Mouse (Mus musculus) natural killer cell, adult 2 months (primary cell): ENCODE measurements around the gene Elovl5.

Experiments used
- DNase-seq, 2 experiments: peaks; one replicate each; pipeline ENCODE4 v3.0.0; 2022; ENCODE audit warnings: low spot score in 2 of 2

Elovl5 gene

DNA sequence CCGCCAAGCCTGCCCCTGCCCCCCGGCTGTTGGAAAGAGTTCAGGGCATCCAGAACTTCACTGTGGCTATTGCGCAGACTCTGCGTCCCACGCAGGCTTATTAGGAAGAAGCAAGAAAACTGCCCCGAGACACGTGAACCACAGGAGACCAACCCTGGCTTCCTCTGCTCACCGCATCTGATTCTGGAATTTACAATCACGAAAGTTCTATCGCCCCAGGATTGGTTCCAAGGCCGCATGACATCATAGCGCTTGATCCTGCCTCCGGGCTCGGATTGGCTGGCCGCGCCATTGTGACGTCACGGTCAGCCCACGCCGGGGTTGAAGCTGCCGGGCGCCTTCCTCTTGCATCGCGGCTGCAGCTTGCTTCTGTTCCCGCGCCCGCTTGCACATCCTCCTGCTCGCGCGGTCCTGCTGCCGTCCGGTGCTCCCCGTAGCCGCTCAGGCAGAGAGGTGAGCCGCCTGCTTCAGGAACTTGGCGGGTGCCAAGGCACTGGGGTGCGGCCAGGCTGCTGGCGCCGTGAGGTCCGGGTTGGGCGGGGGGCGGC is at the start of gene Elovl5:
Elovl5 (plus strand) TSS at position 291 of the 548 bp plus-strand sequence.
- peak; percentile 97 to 98 for DNase-seq

DNA sequence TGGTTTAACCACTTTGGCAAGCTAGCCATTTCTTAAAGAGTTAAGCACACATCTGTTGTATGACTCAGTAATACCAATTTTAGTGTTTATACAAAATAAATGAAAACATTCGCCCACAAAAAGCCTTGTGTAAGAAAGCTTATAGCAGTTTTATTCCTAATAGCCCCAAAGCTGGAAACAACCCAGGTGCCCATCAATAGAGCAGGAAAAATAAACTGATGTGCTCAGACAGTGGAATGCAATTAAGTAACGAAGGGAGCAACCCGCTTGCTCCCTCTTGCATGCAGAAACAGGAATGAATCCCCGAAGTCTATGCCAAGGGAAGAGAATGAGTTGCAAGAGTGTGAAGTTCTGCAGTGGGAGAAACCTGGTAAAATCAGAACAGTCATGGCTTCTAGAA is 25.7 kb upstream of the Elovl5 start:
- DNase-seq, result no peak

DNA sequence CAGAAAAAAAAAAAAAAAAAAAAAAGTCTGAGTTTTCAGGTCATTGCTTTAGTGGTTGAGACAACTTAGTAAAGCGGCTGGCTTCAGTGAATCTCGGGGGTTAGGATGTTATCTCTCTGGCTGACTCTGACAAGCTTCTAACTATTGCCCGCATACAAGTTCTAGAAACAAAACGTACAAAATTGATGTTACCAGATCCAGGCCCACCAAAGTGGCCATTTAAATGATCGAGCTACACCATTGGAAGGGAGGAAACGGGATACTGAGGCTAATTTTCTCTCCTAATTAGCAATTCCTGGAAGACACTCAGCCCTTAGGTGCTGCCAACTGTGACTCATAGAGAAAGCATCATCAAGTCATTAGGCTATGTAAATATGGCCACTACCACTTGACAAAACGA is 18.6 kb upstream of the Elovl5 start:
- DNase-seq, result no peak

DNA sequence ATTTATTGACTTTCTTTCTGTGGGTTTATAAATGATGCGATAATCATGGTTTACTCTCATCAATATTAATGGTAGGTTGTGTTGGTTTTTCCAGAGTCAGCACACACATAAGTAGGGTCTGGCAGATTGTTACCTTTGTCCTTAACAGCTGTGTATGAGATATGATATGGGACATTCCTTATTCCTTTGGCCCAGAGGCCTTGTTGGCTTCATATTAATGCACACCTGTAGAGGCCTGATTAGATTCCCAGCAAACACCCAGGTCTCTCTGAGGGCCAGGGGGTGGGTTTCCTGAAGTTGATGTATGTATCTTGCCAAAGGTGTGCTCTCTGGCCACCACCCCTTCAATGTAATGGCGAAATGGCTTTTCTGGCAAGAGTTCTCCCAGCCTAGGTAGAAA is 13.0 kb upstream of the Elovl5 start:
- no peak for DNase-seq

DNA sequence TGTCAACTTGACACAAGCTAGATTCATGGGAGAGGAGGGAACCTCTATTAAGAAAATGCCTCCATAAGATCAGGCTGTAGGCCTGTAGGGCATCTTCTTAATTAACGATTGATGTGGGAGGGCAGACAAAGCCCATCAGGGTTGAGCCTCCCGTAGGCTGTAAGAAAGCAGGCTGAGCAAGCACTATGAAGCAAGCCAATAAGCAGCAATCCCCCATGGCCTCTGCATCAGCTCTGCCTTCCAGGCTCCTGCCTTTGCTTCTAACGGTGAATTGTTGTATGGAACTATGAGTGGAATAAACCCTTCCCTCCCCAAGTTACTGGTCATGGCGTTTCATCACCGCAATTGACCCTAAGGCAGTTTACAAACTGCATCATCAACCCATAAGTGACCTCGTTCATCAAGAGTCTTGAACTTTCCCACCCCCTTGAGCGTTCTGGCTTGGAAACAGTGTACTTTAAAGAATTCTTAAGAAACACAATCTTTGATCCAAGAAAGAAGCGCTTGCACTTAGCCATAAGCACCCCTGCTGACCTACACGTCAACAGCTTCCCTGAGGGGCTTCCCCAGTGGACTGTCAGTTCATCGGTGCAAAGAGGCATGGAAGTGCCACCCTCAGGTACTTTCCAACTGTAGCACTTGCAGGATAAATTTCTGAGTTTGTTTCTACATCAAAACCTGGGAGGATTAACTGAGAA is 7.4 kb upstream of the Elovl5 start:
- DNase-seq, result peak; percentile 60 to 61

DNA sequence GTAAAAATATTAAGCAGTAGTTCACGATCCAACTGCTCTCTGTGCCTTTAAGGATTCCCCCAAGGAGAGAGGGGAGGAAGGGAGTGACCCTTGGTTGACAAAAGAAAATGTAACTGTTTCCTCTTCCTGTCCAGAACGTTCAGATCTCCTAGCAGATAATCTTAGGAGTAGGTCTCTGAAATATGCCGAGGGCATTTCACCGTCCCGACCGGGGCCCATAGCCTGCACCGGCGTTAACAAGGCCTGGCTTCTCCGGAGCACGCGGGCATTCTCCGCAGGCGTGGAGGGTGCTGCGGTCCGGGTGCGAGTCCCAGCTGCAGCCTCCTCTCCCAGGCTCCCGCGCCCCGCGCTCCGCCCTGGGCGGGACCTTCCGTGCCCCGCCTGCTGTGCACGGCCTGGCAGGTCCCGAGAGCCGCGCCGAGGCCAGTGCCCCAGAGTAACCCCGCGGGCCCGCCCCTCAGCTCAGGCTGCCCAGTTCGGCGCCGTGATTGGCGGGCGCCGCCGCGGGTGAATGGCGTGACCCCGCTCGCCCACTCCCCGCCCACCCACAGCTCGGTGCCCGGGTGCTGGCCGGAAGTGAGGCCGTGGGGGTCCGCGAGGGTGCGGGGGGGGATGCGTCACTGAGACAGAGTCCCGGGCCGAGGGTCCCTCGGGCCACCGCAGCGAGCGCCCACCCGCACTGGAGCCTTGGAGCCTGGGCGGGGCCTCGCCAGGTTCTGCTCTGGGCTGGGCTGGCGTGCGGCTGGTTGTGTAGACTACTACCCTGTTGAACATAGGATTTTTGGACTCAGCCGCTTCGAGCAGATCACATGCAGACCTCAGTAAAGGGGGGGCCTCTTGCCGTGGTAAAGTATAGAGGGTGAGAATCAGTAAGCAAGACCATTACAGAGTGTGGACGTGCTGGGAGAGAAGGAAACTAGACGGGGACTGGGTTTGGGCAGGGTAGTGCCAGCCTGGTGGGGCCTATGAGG is 6.6 kb upstream of the Elovl5 start:
- peak; percentile 89 for DNase-seq

DNA sequence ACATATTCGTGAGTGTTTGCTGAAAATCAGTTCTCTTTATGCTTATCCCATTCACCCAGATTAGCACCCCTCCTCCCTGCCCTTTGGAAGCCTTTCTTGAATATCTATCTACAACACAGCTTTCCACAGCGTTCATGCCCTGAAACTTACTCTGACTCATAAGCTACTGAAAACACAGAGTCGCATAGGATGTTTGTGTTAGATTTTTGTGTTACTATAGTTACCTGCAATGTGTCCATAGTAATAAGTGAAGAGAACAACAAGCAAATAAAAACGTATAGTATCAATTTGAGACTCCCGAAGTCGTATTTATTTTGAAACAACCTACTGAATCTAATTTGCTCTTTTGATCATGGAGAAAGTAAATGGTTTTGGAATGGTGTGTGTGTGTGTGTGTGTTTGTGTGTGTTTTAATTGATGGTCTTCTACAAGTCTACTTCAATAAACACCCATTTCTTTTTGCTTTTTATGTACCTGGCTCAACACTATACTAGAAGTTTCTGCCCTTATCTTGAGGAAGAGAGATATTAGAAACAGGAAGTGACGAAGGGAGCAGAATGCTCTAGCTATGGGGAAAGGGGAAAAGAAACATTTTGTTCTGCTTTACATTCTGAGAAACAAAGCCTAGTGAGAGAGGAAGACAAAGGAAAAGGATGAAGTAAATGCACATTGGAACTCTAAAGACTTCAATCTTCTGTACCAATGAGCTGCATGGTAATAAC is 5.5 kb upstream of the Elovl5 start:
- DNase-seq, result peak; percentile 31 to 49

DNA sequence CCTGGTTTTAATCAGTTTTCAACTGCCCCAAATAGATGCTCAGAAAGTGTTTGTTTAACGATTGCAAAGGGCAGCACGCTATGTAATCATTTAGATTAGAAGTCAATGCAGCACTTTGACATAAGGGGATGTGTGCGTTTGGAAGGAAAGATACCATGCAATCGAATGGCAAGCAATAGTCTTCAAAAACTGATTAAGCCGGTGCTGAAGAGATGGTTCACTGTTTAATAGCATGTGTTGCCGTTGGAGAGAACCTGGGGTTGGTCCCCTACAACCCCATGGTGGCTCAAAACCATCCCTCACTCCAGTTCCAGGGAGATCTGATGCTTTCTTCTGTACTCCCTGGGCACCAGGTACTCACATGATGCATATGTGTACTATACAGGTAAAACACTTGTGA is 4.9 kb upstream of the Elovl5 start:
- DNase-seq, result no peak

DNA sequence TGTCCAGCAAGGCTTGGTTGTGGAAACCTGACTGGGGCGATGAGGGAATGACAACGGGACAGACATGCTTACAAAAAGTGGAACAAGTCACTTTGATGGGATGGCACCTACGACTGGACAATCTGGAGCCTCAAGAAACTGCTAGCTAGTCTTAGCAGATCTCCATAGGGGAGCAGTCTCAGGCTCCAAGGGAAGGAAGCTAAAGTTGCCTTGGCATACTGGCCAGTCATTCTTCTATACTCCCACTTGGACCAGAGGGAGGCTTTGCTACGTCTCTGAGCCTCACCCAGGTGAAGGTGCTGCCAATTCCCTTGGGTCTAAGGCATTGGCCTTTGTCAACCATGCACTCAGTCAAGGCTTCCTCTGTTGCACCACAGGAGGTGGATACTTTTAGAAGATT is 2.5 kb upstream of the Elovl5 start:
- DNase-seq, result no peak

DNA sequence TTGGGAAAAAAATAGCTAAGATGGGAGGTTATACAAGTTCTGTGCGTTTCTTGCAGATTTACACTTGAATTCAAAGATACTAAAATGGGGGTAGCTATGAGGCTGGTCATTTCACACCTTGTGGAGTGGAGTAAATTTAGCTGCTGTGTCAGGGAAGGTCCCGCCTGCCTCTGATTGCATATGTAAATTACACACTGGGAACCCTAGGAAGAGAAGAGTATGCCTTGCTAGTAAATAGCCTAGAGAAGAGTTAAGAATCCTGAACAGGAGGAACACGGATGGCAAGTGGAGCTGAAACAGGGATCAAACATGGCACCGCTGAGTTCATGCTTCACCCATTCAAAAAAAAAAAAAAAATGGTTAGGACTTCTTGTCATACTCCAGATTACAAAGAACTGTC is 1.4 kb upstream of the Elovl5 start:
- no peak for DNase-seq

DNA sequence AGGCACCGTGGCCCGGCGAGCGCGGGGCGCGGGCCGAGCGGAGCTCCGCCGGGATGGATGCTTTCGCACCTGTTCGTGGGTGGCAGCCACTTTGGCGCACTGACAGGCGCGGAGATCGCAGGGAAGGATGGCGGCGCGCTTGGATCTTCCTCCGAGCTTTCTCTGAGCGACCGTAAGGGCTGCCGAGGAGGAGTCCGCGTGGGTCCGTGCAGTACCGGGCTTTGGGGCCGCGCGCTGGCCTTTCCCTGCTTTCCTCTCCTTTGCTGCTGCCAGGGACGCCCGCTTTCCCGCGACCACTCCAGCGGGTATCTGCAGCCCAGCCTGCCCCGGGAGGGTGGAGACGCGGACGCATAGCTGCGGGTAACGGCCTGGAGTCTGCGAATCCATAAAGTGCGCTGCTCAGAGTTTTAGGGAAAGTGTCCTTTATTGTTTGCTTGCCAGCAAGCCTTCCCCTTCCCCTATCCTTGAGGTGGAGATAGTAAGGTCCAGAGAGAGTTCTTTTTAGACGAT is 513 bp downstream of the Elovl5 start:
- DNase-seq, result no peak

DNA sequence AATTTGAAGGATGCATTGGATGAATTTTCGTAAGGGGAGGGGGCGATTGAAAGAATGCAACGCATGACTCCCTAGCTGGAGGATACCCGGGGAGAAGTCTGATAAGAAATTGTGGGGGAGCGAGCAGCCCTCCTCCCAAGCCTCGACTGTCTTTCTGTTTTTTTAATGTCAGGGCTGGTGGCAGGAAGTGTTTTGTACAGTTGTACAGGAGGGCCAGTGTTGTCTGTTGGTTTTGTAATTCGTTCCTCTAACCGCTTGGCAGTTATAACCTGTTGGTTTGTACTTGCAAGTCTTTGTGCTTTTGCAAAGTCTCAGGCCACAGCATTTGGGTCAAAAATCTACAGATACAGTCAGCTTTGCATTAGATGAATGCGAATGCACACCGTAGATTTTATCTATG is 1.0 kb downstream of the Elovl5 start:
- DNase-seq, result no peak

DNA sequence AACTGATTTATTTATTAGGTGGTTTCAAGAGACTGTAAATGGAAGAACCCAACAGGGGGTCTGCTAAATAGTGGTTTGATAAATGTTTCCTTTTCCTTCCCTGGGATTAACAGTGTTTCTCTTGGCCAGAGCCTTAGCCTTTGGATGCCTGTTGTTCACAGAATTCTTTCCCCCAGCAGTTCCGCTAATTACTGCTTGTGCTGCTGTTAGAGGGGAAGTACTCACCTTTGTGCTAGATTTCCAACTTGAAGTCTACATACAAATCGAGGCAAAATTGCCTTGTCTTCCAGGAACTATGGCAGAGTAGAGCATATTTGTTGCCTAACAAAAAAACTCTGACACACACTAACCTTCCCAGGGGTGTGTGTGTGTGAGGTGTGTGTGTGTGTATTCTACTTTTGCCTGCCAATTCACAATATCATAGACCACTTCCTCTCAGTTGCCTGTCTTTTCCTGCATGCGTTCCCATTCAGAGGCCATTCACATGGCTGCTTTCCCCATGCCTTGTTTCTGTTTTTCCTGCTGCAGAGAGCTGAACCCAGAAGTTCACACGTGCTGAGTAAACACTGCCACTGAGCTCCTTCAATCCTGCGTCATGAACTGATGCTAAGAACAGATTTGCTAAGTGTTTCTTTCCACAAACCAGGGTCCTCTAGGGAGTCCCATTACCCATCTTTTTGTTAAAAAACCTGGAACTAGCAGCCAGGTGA is 2.0 kb downstream of the Elovl5 start:
- no peak for DNase-seq

DNA sequence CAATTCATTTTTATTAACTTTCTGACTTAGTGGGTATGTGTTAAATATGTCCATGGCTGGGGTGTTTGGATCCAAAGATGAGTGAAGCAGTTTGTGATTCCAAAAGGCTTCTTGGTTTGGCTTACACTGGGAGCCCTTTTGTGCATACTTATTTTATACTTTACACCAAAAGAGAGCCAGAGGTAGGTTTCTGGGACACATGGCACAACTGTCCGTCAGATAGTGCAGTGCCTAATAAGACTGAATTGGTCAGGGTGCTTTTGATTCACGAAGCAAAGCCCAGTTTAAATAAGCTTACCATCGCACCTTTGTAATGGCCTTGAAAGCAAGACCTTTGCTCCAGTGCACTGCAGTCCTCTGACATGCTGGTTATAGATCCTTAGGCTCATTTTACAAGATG is 3.3 kb downstream of the Elovl5 start:
- DNase-seq, result no peak

DNA sequence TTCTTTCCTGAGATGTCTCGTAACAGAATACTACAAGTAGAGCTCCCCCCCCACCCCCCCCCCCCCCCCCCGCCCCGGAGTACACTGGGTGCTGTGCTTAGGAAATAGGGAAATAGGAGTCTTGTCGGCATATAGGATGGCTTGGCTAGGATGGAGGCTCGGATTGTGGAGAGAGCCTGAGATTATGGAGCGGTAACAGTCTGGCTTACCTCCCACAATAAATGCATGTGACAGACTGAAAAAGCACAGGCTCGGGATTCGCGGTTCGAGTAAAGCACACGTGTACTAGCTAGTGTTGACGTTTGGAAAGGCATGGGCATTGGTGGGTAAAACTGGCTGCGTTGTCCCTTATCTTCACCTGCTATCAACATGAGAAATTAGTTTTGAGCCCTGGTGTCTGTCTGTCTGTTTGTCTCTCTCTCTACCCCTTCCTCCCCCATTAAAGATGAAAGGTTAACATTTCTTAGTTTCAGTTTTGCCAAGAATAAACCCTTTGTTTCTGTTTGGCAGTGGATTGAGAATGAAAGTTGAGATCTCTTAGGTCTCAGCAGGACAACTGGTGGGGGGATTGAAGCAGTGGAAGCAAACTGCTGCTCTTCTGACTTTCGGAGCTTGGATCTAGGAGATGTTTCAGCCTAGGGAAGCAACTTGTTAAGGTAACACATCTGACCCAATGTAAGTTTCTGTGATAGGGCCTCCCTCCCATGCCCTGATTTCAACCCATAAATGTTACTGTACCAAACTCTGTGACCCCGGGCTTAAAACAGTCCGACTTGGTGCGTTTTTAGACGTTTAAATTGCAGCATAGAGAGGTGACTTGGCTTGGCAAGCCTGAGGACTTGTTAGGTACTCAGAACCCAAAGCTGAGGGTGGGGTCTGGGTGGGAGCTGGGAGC is 4.4 kb downstream of the Elovl5 start:
- DNase-seq, result no peak

DNA sequence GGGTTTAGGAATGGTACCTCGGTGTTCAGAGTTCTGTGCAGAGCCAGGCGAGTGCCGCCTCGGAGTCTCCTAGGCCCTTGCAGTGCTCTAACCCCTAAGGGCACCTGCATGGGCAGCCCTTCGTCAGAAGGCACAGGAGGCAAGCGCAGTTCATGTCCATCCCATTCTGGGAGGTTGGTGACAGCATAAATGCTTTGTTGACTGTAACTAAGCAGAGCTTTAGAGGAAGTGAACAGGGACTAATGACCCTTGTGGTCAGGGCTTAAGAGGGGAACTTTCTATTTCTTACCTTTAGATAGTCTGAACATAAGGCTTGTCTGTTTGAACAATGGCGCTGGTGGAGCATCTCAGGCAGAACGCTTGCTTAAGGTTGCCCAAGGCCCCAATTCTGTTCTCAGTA is 6.6 kb downstream of the Elovl5 start:
- no peak for DNase-seq

DNA sequence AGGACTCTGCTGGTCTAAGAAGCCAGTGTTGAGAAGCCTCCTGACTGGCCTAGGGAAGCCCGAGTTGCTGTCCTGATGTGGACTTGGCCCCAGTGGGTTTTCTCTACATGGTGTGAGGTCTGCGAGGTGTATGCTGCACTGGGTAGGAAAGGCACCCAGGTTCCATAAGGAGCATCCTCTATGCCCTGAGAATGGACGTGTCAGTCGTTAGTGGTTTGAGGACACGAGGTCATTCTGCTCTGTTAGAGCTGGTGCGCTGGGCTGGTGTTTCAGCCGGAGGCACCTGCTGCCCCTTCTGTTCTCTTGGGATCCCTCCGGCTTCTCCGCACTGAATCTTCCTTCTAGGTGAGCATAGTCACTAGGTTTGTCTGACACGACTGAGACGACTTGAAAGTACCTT is 7.0 kb downstream of the Elovl5 start:
- no peak for DNase-seq

DNA sequence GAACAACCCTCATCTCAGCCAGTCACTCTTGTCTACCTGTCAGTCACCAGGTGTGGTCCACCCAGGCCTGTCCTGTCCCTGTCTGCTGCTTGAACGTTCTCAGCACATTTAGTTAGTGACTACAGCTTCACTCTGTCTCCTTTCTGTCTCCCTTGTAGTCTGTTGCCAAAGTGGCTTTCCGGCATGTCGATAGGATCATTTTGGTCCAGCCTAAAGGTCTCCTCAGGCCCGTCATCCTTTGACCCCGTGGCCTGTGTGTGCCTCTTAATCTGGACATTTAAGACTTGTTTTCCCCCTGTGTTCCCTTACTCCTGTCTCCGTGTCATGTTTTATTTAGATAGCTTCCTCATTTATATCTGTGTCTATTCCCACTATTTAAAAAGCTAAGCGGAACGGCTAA is 9.0 kb downstream of the Elovl5 start:
- DNase-seq, result no peak

DNA sequence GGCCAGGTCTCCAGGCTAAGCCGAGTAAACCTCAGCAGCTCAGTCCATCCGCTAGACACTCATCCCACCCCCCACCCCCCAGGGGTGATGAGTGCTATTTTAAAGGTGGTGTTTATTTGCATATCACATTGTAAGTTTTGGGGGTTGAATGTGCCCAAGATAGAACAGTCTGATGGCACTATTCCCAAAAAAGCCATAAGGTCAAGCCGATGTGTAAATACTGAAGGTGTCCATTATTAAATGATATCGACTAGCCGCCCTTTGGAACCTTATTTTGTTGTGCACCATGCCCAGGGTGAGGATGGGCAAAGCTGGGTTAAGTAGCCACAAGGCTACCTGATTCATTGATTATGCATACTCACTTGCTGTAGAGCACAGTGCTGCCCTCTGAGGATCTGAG is 9.7 kb downstream of the Elovl5 start:
- no peak for DNase-seq

DNA sequence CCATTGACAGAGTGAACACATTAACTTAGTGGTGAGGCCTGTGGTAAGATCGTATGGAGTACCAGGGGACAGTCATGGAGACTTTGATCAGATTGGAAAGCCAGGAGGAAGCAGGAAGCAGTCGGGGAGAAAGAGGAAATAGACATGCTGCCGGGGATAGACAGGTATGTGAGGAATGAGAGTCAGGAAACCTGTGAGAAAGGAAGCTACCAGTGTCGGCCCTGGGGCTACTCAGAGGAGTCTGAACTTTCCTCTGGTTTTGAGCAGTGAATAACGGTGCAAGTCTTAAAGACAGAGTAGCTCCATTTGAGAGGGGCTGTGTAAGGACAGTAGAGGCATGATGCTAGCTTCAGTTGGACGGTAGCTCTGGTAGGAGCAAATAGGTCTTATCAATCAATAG is 10.3 kb downstream of the Elovl5 start:
- no peak for DNase-seq
